Mouse (Mus musculus) neutrophil, adult 5-6 weeks (primary cell): ENCODE results near the gene Spen. TPM values are rescaled to one million over a fixed set of nuclear protein-coding genes. Genes with fewer than 3 reads are reported as not detected.

Experiments
- ATAC-seq: fragments of 151-379, 151-347 bp; 2 replicates; pipeline ENCODE4 v1.8.0; 2017; ENCODE audit warnings: mild to moderate bottlenecking, moderate TSS enrichment; ENCODE audit not compliant: insufficient number of reproducible peaks, poor library complexity, low FRiP score, severe bottlenecking; ENCODE audit errors: extremely low read depth
- total RNA-seq: library from RNA; stranded (forward); fragments of 200-1000 nt; gene quantifications from 2 replicates; pipeline ENCODE4 v1.2.3, GENCODE M21; 2017

Gene Spen
- total RNA-seq, 1 experiment from 2014 or later, result 54.9 TPM

GRCm38 (mm10) chr4:141488670-141489069 lies 49.7 kb downstream of the Spen start:
- 0 out of 2 replicates have a peak, but pooled peaks have one; percentile 61 for ATAC-seq

- ATAC-seq, result no peak
These were observed 50.8 kb downstream of the Spen start for GRCm38 (mm10) chr4:141487581-141487980.

- no peak for ATAC-seq
These were observed 54.3 kb downstream of the Spen start for GRCm38 (mm10) chr4:141484071-141484470.

- ATAC-seq, result no peak
These were observed 59.0 kb downstream of the Spen start for GRCm38 (mm10) chr4:141479411-141479810.

DNA sequence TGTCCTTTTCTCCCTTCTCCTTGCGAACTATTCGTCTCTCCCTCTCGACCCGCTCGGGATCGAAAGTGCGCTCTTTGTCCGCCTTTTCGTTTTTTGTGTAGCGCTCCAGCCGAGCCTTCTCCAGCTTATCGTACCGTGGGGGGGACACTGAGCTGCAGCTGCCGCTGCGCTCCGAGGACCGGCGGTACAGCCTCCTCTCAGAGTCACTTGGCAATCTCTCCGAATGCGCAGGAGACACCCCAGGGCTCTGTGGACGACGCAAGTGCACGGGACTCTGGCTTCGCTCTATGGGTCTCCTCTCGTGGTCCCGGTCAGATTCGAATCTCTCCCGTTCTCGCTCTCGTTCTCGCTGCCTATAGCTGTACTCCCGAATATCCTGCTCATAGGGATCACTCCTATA lies 59.6 kb downstream of the Spen start:
- no peak for ATAC-seq

GRCm38 (mm10) chr4:141478225-141478624 lies 60.2 kb downstream of the Spen start:
- ATAC-seq, result no peak

DNA sequence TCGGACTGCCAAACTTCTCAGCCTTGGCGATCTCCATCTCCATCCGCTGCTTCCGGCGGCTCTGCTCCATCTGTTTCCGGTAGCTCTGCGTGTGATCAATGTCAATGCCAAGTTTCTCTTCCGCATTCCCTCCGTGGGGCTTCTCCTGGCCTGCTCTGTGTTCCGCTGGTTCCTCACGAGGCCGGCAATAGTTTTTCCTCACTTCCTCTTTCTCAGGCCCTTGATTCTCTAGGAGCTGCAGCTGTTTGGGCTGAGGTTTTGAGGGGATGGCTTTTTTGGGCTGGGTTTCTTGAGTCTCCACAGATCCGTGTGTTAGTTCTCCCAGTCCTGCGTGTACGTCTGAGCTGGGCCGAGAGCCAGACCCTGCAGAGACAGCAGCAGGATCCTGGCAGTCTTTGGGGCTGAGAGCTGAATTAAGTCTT lies 60.7 kb downstream of the Spen start:
- peak; percentile 87 for ATAC-seq

GRCm38 (mm10) chr4:141474431-141474830 lies 64.0 kb downstream of the Spen start:
- ATAC-seq, result no peak

DNA sequence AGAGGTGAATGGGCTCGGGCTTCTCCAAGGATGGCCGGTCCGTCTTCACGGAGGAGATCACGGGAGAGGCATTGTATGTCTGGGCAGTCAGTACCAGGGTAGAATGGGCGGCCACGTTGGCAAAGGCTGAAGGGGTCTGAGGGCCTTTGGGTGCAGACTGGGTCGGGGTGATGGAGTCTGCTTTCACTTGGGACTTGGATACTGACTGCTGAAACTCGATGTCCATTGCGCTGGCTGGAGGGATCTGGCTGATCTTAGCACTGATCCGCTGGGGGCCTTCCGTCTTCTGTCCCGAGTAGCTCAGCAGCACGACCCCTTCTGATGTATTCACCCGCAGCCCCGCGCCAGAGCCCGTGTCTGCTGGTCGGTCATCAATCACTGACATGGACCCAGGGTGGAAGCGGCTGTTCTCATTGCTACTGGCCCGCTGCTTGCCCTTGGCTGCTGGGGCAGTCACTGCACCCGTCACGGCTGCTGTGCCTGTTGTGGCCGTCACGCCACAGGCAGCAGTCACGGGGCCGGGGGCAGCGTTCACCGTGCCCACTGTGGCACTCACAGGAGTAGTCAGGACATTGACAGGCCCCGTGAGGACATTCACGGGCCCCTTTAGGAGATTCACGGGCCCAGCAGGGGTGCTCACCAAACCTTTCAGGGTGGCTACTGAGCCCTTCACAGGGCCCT lies 65.6 kb downstream of the Spen start:
- ATAC-seq, result no peak

GRCm38 (mm10) chr4:141471491-141471890 lies 66.9 kb downstream of the Spen start:
- ATAC-seq, result no peak

GRCm38 (mm10) chr4:141469343-141469742 lies 69.1 kb downstream of the Spen start:
- ATAC-seq, result no peak

- no peak for ATAC-seq
These were observed 69.8 kb downstream of the Spen start for GRCm38 (mm10) chr4:141468576-141468975.

DNA sequence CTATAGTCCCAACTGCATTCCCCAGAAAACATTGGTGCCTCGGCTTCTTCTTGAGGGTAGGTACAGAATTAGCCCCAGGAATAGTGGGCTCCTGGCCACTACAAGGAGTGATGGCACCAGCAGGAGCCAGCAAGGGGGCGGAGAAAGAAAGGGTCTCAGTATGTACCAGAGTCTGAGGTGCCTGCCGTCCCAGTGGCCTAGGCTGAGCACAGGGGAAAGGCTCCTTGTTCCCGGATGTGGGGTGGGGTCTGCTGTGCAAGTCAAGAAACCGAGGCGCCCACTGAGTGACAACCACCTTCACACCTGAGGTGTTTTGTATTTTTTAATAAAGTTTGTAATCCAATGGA lies 70.8 kb downstream of the Spen start:
- no peak for ATAC-seq

- ATAC-seq, result no peak
These were observed 71.4 kb downstream of the Spen start for GRCm38 (mm10) chr4:141466844-141467580.

- no peak for ATAC-seq
These were observed 72.1 kb downstream of the Spen start for GRCm38 (mm10) chr4:141466289-141466795.

DNA sequence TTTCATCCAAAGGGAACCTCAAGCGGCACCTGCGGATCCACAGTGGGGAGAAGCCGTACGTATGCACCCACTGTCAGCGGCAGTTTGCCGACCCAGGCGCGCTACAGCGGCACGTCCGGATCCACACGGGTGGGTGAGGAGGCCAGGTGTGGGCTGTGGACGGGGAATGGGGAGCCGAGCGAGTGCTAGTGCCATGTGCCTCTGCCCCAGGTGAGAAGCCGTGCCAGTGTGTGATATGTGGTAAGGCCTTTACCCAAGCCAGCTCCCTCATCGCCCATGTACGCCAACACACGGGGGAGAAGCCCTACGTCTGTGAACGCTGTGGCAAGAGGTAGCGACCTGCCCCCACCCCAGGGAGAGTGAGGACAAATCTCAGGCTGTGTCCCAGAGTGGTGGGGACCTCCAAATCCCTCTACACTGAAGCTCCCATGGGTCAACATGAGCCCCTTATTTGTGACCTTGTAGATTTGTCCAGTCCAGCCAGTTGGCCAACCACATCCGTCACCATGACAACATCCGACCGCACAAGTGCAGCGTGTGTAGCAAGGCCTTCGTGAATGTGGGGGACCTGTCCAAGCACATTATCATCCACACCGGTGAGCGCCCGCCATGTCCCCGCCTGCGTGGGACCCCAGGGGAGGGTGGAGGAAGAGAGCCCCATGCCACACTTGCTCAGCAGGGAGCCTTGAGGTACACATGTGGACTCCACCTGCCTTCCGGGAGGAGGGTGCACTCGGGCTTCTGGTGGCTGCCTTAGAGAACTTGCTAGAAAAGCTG lies 72.7 kb downstream of the Spen start:
- no peak for ATAC-seq

GRCm38 (mm10) chr4:141464722-141465121 lies 73.7 kb downstream of the Spen start:
- no peak for ATAC-seq

- ATAC-seq, result no peak
These were observed 74.9 kb downstream of the Spen start for GRCm38 (mm10) chr4:141463472-141463871.

- ATAC-seq, result no peak
These were observed 76.8 kb downstream of the Spen start for GRCm38 (mm10) chr4:141461576-141461975.

DNA sequence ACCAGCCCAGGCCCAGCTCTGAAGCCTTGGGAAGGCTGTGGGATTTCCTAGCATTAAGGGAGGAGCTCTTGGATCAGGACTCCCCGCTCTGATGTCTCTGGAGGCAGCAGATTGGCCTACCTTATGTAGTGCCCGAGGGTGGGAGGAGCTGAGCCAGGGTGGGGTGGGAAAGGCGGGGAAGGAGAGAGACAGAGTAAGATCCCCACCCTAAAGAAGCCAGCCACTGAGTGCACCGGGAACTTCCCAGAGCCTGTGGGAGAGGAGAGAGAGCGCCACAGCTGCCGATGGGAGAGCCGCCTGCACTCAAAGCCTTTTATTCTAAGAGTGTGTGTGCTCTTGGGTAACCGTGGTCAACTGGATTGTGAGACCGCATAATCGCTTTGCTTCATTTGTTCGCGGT lies 77.3 kb downstream of the Spen start:
- ATAC-seq, result no peak
